Mouse (Mus musculus) intestine, embryonic 15.5 days (tissue): ENCODE results near the gene Rgl3. TPM values are rescaled to one million over a fixed set of nuclear protein-coding genes. Genes with fewer than 3 reads are reported as not detected.

Source experiments
- ATAC-seq: fragments of 200-750 bp; cut with Nextera tagmentation; 2 replicates; pipeline ENCODE4 v1.8.0; 2017; ENCODE audit warnings: moderate TSS enrichment, moderate library complexity
- H3K27ac ChIP-seq: fragments of 300-500 bp; sonication (generic); 2 replicates; pipeline ENCODE4 v1.5.1; 2015; ENCODE audit warnings: mild to moderate bottlenecking, inconsistent platforms
- H3K27me3 ChIP-seq: fragments of 300-500 bp; sonication (generic); replicated peaks from 2 replicates; pipeline ENCODE4 v1.6.1; 2015; ENCODE audit warnings: inconsistent platforms
- H3K36me3 ChIP-seq: fragments of 300-500 bp; sonication (generic); 2 replicates; pipeline ENCODE4 v1.6.1; 2015; ENCODE audit warnings: inconsistent platforms
- H3K4me1 ChIP-seq: fragments of 300-500 bp; sonication (generic); replicated peaks from 2 replicates; pipeline ENCODE4 v1.6.1; 2015; ENCODE audit warnings: inconsistent platforms
- H3K4me2 ChIP-seq: fragments of 300-500 bp; sonication (generic); replicated peaks from 2 replicates; pipeline ENCODE4 v1.6.1; 2015; ENCODE audit warnings: mild to moderate bottlenecking, inconsistent platforms
- H3K4me3 ChIP-seq: fragments of 300-500 bp; sonication (generic); replicated peaks from 2 replicates; pipeline ENCODE4 v1.5.1; 2015; ENCODE audit warnings: inconsistent platforms
- H3K9ac ChIP-seq: fragments of 300-500 bp; sonication (generic); 2 replicates; pipeline ENCODE4 v1.6.1; 2015; ENCODE audit warnings: inconsistent platforms
- H3K9me3 ChIP-seq: fragments of 300-500 bp; sonication (generic); 2 replicates; pipeline ENCODE4 v1.6.1; 2016; ENCODE audit warnings: inconsistent platforms
- WGBS: fragments of 180-500 bp; shearing (Covaris S2); methylation state at CpG from one replicate; pipeline ENCODE4 v1.1.7; 2015; 5-methylcytosine and 5-hydroxymethylcytosine counted together
- polyA plus RNA-seq: library from polyadenylated mRNA; unstranded; fragments of >200 nt; fragmentation: Nextera tagmentation; extraction: Ambion mirVana; gene quantifications from 2 replicates; pipeline ENCODE4 v1.2.1, GENCODE M21; 2015

The Rgl3 gene
- polyA plus RNA-seq, result 1.6 and 1.7 TPM in 2 replicates

GRCm38 (mm10) chr9:21989230-21990110, at the start of gene Rgl3:
Gene Rgl3, minus strand, starts transcription at chr9:21989446.
- peak within 1 kb of the TSS; percentile 47 for H3K9ac ChIP-seq
- peak; percentile 67 for ATAC-seq
- H3K27ac ChIP-seq, result no peak within 1 kb of the TSS
- H3K4me1 ChIP-seq, result peaks cover 24% of the 10 kb centered on the region
- H3K4me3 ChIP-seq, result peak within 1 kb of the TSS; percentile 40
- H3K9me3 ChIP-seq, result no peaks in the 10 kb centered on the region
- peaks cover 63% of the 10 kb centered on the region for H3K27me3 ChIP-seq
- peak within 1 kb of the TSS; percentile 77 for H3K4me2 ChIP-seq
- 1% methylated on average over 42 of the region's 42 CpGs for WGBS
- no peaks in the 10 kb centered on the region for H3K36me3 ChIP-seq

- no peak for ATAC-seq
- no peak overlapping the region for H3K9ac ChIP-seq
- H3K4me2 ChIP-seq, result no peak overlapping the region
- H3K27ac ChIP-seq, result no peak overlapping the region
- no peaks in the 10 kb centered on the region for H3K36me3 ChIP-seq
- no peaks in the 10 kb centered on the region for H3K9me3 ChIP-seq
- 65% methylated on average over 10 of the region's 10 CpGs for WGBS
- no peaks in the 10 kb centered on the region for H3K4me1 ChIP-seq
- H3K27me3 ChIP-seq, result no peaks in the 10 kb centered on the region; the same call in 1 of the 2 replicates
- no peak overlapping the region for H3K4me3 ChIP-seq
These were observed 48.6 kb upstream of the Rgl3 start for GRCm38 (mm10) chr9:22037826-22038225.

GRCm38 (mm10) chr9:22035300-22036044, 46.2 kb upstream of the Rgl3 start:
- Histone ChIP-seq H3K36me3 (no peaks in the 10 kb centered on the region), H3K27ac (no peak overlapping the region), H3K9me3 (no peaks in the 10 kb centered on the region), H3K9ac (no peak overlapping the region), H3K4me3 (no peak overlapping the region), H3K4me2 (no peak overlapping the region), H3K27me3 (no peaks in the 10 kb centered on the region; the same call in 1 of the 2 replicates), H3K4me1 (no peaks in the 10 kb centered on the region)
- no peak for ATAC-seq
- 64% methylated on average over 6 of the region's 6 CpGs for WGBS

GRCm38 (mm10) chr9:22030386-22030785, 41.1 kb upstream of the Rgl3 start:
- Histone ChIP-seq H3K27me3 (no peaks in the 10 kb centered on the region), H3K9me3 (no peaks in the 10 kb centered on the region), H3K4me1 (no peaks in the 10 kb centered on the region), H3K27ac (no peak overlapping the region), H3K4me2 (no peak overlapping the region), H3K36me3 (no peaks in the 10 kb centered on the region), H3K9ac (no peak overlapping the region), H3K4me3 (no peak overlapping the region)
- ATAC-seq, result no peak
- WGBS, result 90% methylated on average over 9 of the region's 9 CpGs

- no peaks in the 10 kb centered on the region for H3K27me3 ChIP-seq
- ATAC-seq, result no peak
- H3K27ac ChIP-seq, result no peak overlapping the region
- 47% methylated on average over 7 of the region's 7 CpGs for WGBS
- no peak overlapping the region for H3K9ac ChIP-seq
- H3K4me3 ChIP-seq, result no peak overlapping the region
- H3K4me2 ChIP-seq, result no peak overlapping the region
- H3K9me3 ChIP-seq, result no peaks in the 10 kb centered on the region
- no peaks in the 10 kb centered on the region for H3K4me1 ChIP-seq
- H3K36me3 ChIP-seq, result no peaks in the 10 kb centered on the region
These were observed 39.2 kb upstream of the Rgl3 start for GRCm38 (mm10) chr9:22028467-22028866.

- Histone ChIP-seq H3K4me3 (no peak overlapping the region), H3K36me3 (no peaks in the 10 kb centered on the region), H3K4me1 (no peaks in the 10 kb centered on the region), H3K4me2 (no peak overlapping the region), H3K27me3 (no peaks in the 10 kb centered on the region), H3K9me3 (no peaks in the 10 kb centered on the region), H3K9ac (no peak overlapping the region), H3K27ac (no peak overlapping the region)
- no peak for ATAC-seq
- 57% methylated on average over 8 of the region's 8 CpGs for WGBS
These were observed 35.3 kb upstream of the Rgl3 start for GRCm38 (mm10) chr9:22024592-22024991.

- Histone ChIP-seq H3K4me2 (no peak overlapping the region), H3K9ac (no peak overlapping the region), H3K4me3 (no peak overlapping the region), H3K9me3 (no peaks in the 10 kb centered on the region), H3K27me3 (no peaks in the 10 kb centered on the region), H3K4me1 (no peaks in the 10 kb centered on the region), H3K27ac (no peak overlapping the region), H3K36me3 (peaks cover 19% of the 10 kb centered on the region)
- WGBS, result 73% methylated on average over 7 of the region's 7 CpGs
- no peak for ATAC-seq
These were observed 28.1 kb upstream of the Rgl3 start for GRCm38 (mm10) chr9:22017208-22017825.

GRCm38 (mm10) chr9:22016245-22016644, 27.0 kb upstream of the Rgl3 start:
- Histone ChIP-seq H3K4me2 (no peak overlapping the region), H3K9ac (no peak overlapping the region), H3K9me3 (no peaks in the 10 kb centered on the region), H3K4me3 (no peak overlapping the region), H3K4me1 (no peaks in the 10 kb centered on the region), H3K27me3 (no peaks in the 10 kb centered on the region), H3K36me3 (peaks cover 29% of the 10 kb centered on the region), H3K27ac (no peak overlapping the region)
- no peak for ATAC-seq
- WGBS, result 65% methylated on average over 10 of the region's 10 CpGs

GRCm38 (mm10) chr9:22012731-22013130, 23.5 kb upstream of the Rgl3 start:
- H3K4me2 ChIP-seq, result no peak overlapping the region
- H3K27me3 ChIP-seq, result no peaks in the 10 kb centered on the region
- no peak for ATAC-seq
- no peak overlapping the region for H3K27ac ChIP-seq
- no peak overlapping the region for H3K9ac ChIP-seq
- no peak overlapping the region for H3K4me3 ChIP-seq
- peaks cover 61% of the 10 kb centered on the region for H3K36me3 ChIP-seq
- no peaks in the 10 kb centered on the region for H3K4me1 ChIP-seq
- no peaks in the 10 kb centered on the region for H3K9me3 ChIP-seq
- 91% methylated on average over 13 of the region's 13 CpGs for WGBS

GRCm38 (mm10) chr9:22011055-22011454, 21.8 kb upstream of the Rgl3 start:
- ATAC-seq, result 0 out of 2 replicates have a peak, but pooled peaks have one; percentile 32
- H3K4me3 ChIP-seq, result no peak overlapping the region
- H3K9me3 ChIP-seq, result no peaks in the 10 kb centered on the region
- peaks cover 71% of the 10 kb centered on the region for H3K36me3 ChIP-seq
- no peak overlapping the region for H3K27ac ChIP-seq
- no peak overlapping the region for H3K4me2 ChIP-seq
- no peaks in the 10 kb centered on the region for H3K27me3 ChIP-seq
- 79% methylated on average over 5 of the region's 5 CpGs for WGBS
- no peak overlapping the region for H3K9ac ChIP-seq
- H3K4me1 ChIP-seq, result no peaks in the 10 kb centered on the region

- H3K36me3 ChIP-seq, result peaks cover 40% of the 10 kb centered on the region
- no peak overlapping the region for H3K27ac ChIP-seq
- no peaks in the 10 kb centered on the region for H3K9me3 ChIP-seq
- H3K27me3 ChIP-seq, result no peaks in the 10 kb centered on the region
- peak overlapping the region; percentile 78; the same call in 1 of the 2 replicates for H3K4me2 ChIP-seq
- peaks cover 25% of the 10 kb centered on the region for H3K4me1 ChIP-seq
- ATAC-seq, result no peak
- 78% methylated on average over 12 of the region's 12 CpGs for WGBS
- H3K4me3 ChIP-seq, result 0 out of 2 replicates have a peak overlapping the region, but pooled peaks have one; percentile 64
- no peak overlapping the region for H3K9ac ChIP-seq
These were observed 15.3 kb upstream of the Rgl3 start for GRCm38 (mm10) chr9:22004546-22004945.

GRCm38 (mm10) chr9:22003163-22003554, 13.9 kb upstream of the Rgl3 start:
- H3K27me3 ChIP-seq, result no peaks in the 10 kb centered on the region
- peaks cover 29% of the 10 kb centered on the region for H3K36me3 ChIP-seq
- H3K4me2 ChIP-seq, result peak overlapping the region; percentile 78
- WGBS, result under 1% methylated on average over 18 of the region's 18 CpGs
- H3K9ac ChIP-seq, result peak overlapping the region; percentile 55
- H3K4me3 ChIP-seq, result peak overlapping the region; percentile 64
- peak overlapping the region; percentile 64 for H3K27ac ChIP-seq
- no peaks in the 10 kb centered on the region for H3K9me3 ChIP-seq
- peaks cover 25% of the 10 kb centered on the region for H3K4me1 ChIP-seq
- ATAC-seq, result peak; percentile 35; the same call in 1 of the 2 replicates
